ENCODE assay signal across 7 mouse cellular contexts in the genomic region with DNA sequence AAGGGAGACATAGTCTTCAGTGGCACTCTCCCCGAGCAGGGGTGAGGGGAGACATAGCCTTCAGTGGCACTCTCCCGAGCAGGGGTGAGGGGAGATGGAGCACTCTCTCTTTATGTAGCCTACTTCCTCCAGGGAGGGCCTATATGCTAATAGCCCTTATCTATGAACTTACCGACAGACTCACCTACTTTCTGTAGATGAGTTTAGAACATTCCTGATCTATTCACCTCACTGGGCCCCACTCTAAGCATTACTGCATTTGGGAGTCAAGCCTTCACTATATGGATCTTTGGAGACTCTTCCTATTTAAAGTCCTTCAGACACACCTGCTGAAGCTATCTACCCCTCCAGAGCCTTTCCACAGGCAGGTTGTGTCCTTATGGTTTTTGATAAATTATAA. TPM values are rescaled to one million over a fixed set of nuclear protein-coding genes. Genes with fewer than 3 reads are reported as not detected.
DNase-seq lines count a peak whose midpoint lies in the region; ATAC-seq and TF ChIP-seq lines count a peak whose summit lies in the region.

No protein-coding gene starts in this region.

- no peak for TF ChIP-seq CTCF in lung, postnatal 0 days (IDR thresholded peaks at IDR 0.05)
- TF ChIP-seq CTCF in liver, embryonic 14.5 days (IDR thresholded peaks at IDR 0.05; ENCODE audit: low read depth): no peak

- H3K9ac ChIP-seq in lung, postnatal 0 days (replicated peaks; ENCODE audit: low read depth): 0 out of 2 replicates have a peak overlapping the region, but pooled peaks have one; percentile 23
- H3K9ac ChIP-seq in forebrain, embryonic 16.5 days (replicated peaks; ENCODE audit: low read depth, low read length): peak overlapping the region; percentile 55
- no peak overlapping the region for H3K9ac ChIP-seq in liver, embryonic 14.5 days (replicated peaks)

- no peaks in the 10 kb centered on the region for H3K9me3 ChIP-seq in lung, postnatal 0 days (ENCODE audit: low read length)
- H3K9me3 ChIP-seq in forebrain, embryonic 16.5 days (ENCODE audit: control insufficient read depth, low read length): no peaks in the 10 kb centered on the region
- no peaks in the 10 kb centered on the region for H3K9me3 ChIP-seq in liver, embryonic 14.5 days (ENCODE audit: control insufficient read depth, low read length)

- no peaks in the 10 kb centered on the region for H3K27me3 ChIP-seq in lung, postnatal 0 days (replicated peaks; ENCODE audit: insufficient read depth, low read length)
- H3K27me3 ChIP-seq in forebrain, embryonic 16.5 days (replicated peaks; ENCODE audit: control insufficient read depth, insufficient read depth, low read length): no peaks in the 10 kb centered on the region
- H3K27me3 ChIP-seq in liver, embryonic 14.5 days (ENCODE audit: control insufficient read depth, insufficient read depth, low read length): no peaks in the 10 kb centered on the region

- peak overlapping the region; percentile 52; the same call in 1 of the 2 replicates for H3K27ac ChIP-seq in lung, postnatal 0 days (ENCODE audit: low read length)
- no peak overlapping the region for H3K27ac ChIP-seq in forebrain, embryonic 16.5 days (ENCODE audit: low read length)
- no peak overlapping the region for H3K27ac ChIP-seq in liver, embryonic 14.5 days

- H3K4me2 ChIP-seq in lung, postnatal 0 days (replicated peaks; ENCODE audit: low read depth, low read length): peak overlapping the region; percentile 53
- peak overlapping the region; percentile 48 for H3K4me2 ChIP-seq in forebrain, embryonic 16.5 days (ENCODE audit: low read length)
- peak overlapping the region; percentile 43 for H3K4me2 ChIP-seq in liver, embryonic 14.5 days (ENCODE audit: low read depth)

- peak; percentile 8 for ATAC-seq in lung, postnatal 0 days
- ATAC-seq in forebrain, embryonic 16.5 days: peak; percentile 64
- ATAC-seq in liver, embryonic 14.5 days (ENCODE audit: insufficient read depth): no peak

- no peaks in the 10 kb centered on the region for H3K4me1 ChIP-seq in lung, postnatal 0 days (ENCODE audit: insufficient read depth, low read depth, low read length)
- H3K4me1 ChIP-seq in forebrain, embryonic 16.5 days (replicated peaks; ENCODE audit: control insufficient read depth, insufficient read depth, low read length): peaks cover 7% of the 10 kb centered on the region; the same call in 1 of the 2 replicates
- H3K4me1 ChIP-seq in liver, embryonic 14.5 days (replicated peaks; ENCODE audit: control insufficient read depth in 2 of 2, insufficient read depth in 2 of 2, low read length in 1 of 2): no peaks in the 10 kb centered on the region

- no peaks in the 10 kb centered on the region for H3K36me3 ChIP-seq in lung, postnatal 0 days (ENCODE audit: insufficient read depth, low read length)
- H3K36me3 ChIP-seq in forebrain, embryonic 16.5 days (ENCODE audit: control insufficient read depth, insufficient read depth): no peaks in the 10 kb centered on the region
- no peaks in the 10 kb centered on the region for H3K36me3 ChIP-seq in liver, embryonic 14.5 days (replicated peaks; ENCODE audit: control insufficient read depth, insufficient read depth, low read depth)

- H3K4me3 ChIP-seq in lung, postnatal 0 days (ENCODE audit: low read depth, low read length): peak overlapping the region; percentile 24; the same call in 1 of the 2 replicates
- H3K4me3 ChIP-seq in forebrain, embryonic 16.5 days (replicated peaks; ENCODE audit: low read length): peak overlapping the region; percentile 11
- peak overlapping the region in 1 of 2 experiments; percentile 1; a peak in 1 of 4 replicates for H3K4me3 ChIP-seq in liver, embryonic 14.5 days (ENCODE audit: insufficient read depth in 1 of 2, low read depth in 2 of 2, low read length in 2 of 2)

- WGBS in lung, postnatal 0 days: 25% methylated on average over 3 of the region's 3 CpGs
- WGBS in forebrain, embryonic 16.5 days: 46% methylated on average over 3 of the region's 3 CpGs
- 19% methylated on average over 3 of the region's 3 CpGs for WGBS in liver, embryonic 14.5 days (ENCODE audit: insufficient replicate concordance)

- no peak for TF ChIP-seq EP300 in lung, postnatal 0 days (IDR thresholded peaks at IDR 0.05)
- no peak for TF ChIP-seq EP300 in liver, embryonic 14.5 days (IDR thresholded peaks at IDR 0.05; ENCODE audit: low read depth)

- no peak for DNase-seq in lung, postnatal 0 days (ENCODE audit: low spot score)
- DNase-seq in lung, postnatal 36 days: no peak
- no peak for DNase-seq in liver, embryonic 14.5 days (ENCODE audit: low read depth in 3 of 3, low spot score in 3 of 3)
- DNase-seq in ovary, postnatal 10 days (ENCODE audit: low spot score): no peak
- DNase-seq in B cell, adult 2 months: no peak
- no peak for DNase-seq in right cerebral cortex, postnatal 36 days (ENCODE audit: low spot score in 2 of 2)

RNA-seq across cellular contexts. Expression of a gene that starts 52.1 kb away (rescaled TPM):
- polyA plus RNA-seq in lung, postnatal 0 days (2015; fragmentation: Nextera tagmentation; extraction: Ambion mirVana): 40.8 and 71.8 TPM in 2 replicates
- polyA plus RNA-seq in forebrain, embryonic 16.5 days (2015; fragmentation: Nextera tagmentation; extraction: Ambion mirVana): 16.0 and 17.9 TPM in 2 replicates
- 24.1 and 30.9 TPM in 2 replicates for polyA plus RNA-seq in liver, embryonic 14.5 days (2012; rRNA removed)
- 26.6 and 31.8 TPM in 2 replicates for polyA plus RNA-seq in liver, embryonic 14.5 days (2014; fragmentation: Nextera tagmentation; extraction: Ambion mirVana)
